Mouse (Mus musculus) stomach, embryonic 15.5 days (tissue): ENCODE measurements around the gene Gja4. TPM values are rescaled to one million over a fixed set of nuclear protein-coding genes. Genes with fewer than 3 reads are reported as not detected.
A peak's percentile ranks its signal among the peaks of the same experiment; 100 is the strongest.

ENCODE experiments used
- ATAC-seq: fragments of 200-750 bp; cut with Nextera tagmentation; 2 replicates; pipeline ENCODE4 v1.8.0; 2017; ENCODE audit warnings: low read depth, moderate number of reproducible peaks, moderate TSS enrichment; ENCODE audit not compliant: insufficient read depth, low FRiP score
- H3K27ac ChIP-seq: fragments of 300-500 bp; sonication (generic); 2 replicates; pipeline ENCODE4 v1.5.1; 2015; ENCODE audit warnings: mild to moderate bottlenecking, inconsistent platforms
- H3K27me3 ChIP-seq: fragments of 300-500 bp; sonication (generic); replicated peaks from 2 replicates; pipeline ENCODE4 v1.6.1; 2015; ENCODE audit warnings: inconsistent platforms
- H3K36me3 ChIP-seq: fragments of 300-500 bp; sonication (generic); 2 replicates; pipeline ENCODE4 v1.6.1; 2015; ENCODE audit warnings: inconsistent platforms
- H3K4me1 ChIP-seq: fragments of 300-500 bp; sonication (generic); 2 replicates; pipeline ENCODE4 v1.6.1; 2015; ENCODE audit warnings: inconsistent platforms
- H3K4me2 ChIP-seq: fragments of 300-500 bp; sonication (generic); 2 replicates; pipeline ENCODE4 v1.6.1; 2015; ENCODE audit warnings: mild to moderate bottlenecking, inconsistent platforms
- H3K4me3 ChIP-seq: fragments of 300-500 bp; sonication (generic); replicated peaks from 2 replicates; pipeline ENCODE4 v1.5.1; 2015; ENCODE audit warnings: inconsistent platforms
- H3K9ac ChIP-seq: fragments of 300-500 bp; sonication (generic); 2 replicates; pipeline ENCODE4 v1.6.1; 2015; ENCODE audit warnings: inconsistent platforms
- H3K9me3 ChIP-seq: fragments of 300-500 bp; sonication (generic); 2 replicates; pipeline ENCODE4 v1.6.1; 2016; ENCODE audit warnings: inconsistent platforms
- WGBS: fragments of 180-500 bp; shearing (Covaris S2); methylation state at CpG from one replicate; pipeline ENCODE4 v1.1.7; 2015; 5-methylcytosine and 5-hydroxymethylcytosine counted together
- polyA plus RNA-seq: library from polyadenylated mRNA; unstranded; fragments of >200 nt; fragmentation: Nextera tagmentation; extraction: Ambion mirVana; gene quantifications from 2 replicates; pipeline ENCODE4 v1.2.1, GENCODE M21; 2015

Gene Gja4
- polyA plus RNA-seq, 1 experiment from 2014 or later, result 15.2 TPM

GRCm38 (mm10) chr4:127334870-127335504, 21.1 kb upstream of the Gja4 start:
- ATAC-seq, result no peak
- H3K9ac ChIP-seq, result no peak overlapping the region
- H3K4me3 ChIP-seq, result no peak overlapping the region
- peaks cover 24% of the 10 kb centered on the region for H3K27me3 ChIP-seq
- peaks cover 14% of the 10 kb centered on the region for H3K4me1 ChIP-seq
- no peak overlapping the region for H3K4me2 ChIP-seq
- H3K9me3 ChIP-seq, result no peaks in the 10 kb centered on the region
- WGBS, result 29% methylated on average over 5 of the region's 5 CpGs
- H3K27ac ChIP-seq, result no peak overlapping the region
- H3K36me3 ChIP-seq, result no peaks in the 10 kb centered on the region

GRCm38 (mm10) chr4:127331171-127331570, 17.3 kb upstream of the Gja4 start:
- 28% methylated on average over 13 of the region's 13 CpGs for WGBS
- Histone ChIP-seq H3K9me3 (no peaks in the 10 kb centered on the region), H3K4me1 (peaks cover 15% of the 10 kb centered on the region), H3K4me2 (peak overlapping the region; percentile 50; the same call in 1 of the 2 replicates), H3K27me3 (peaks cover 51% of the 10 kb centered on the region), H3K4me3 (no peak overlapping the region), H3K36me3 (no peaks in the 10 kb centered on the region), H3K9ac (no peak overlapping the region), H3K27ac (no peak overlapping the region)
- no peak for ATAC-seq

GRCm38 (mm10) chr4:127330181-127331100, 16.6 kb upstream of the Gja4 start, which contains the start of gene Gjb3:
TSS of gene Gjb3 (minus strand) at chr4:127330844.
- H3K27ac ChIP-seq, result peak within 1 kb of the TSS; percentile 40; the same call in 1 of the 2 replicates
- H3K4me1 ChIP-seq, result peaks cover 15% of the 10 kb centered on the region
- no peaks in the 10 kb centered on the region for H3K36me3 ChIP-seq
- H3K9me3 ChIP-seq, result no peaks in the 10 kb centered on the region
- H3K27me3 ChIP-seq, result peaks cover 57% of the 10 kb centered on the region
- H3K4me2 ChIP-seq, result peak within 1 kb of the TSS; percentile 50
- WGBS, result 1% methylated on average over 49 of the region's 49 CpGs
- H3K4me3 ChIP-seq, result peak within 1 kb of the TSS; percentile 31
- no peak within 1 kb of the TSS for H3K9ac ChIP-seq
- no peak for ATAC-seq

- no peaks in the 10 kb centered on the region for H3K9me3 ChIP-seq
- peak overlapping the region; percentile 31 for H3K4me3 ChIP-seq
- ATAC-seq, result no peak
- peaks cover 15% of the 10 kb centered on the region for H3K4me1 ChIP-seq
- peaks cover 60% of the 10 kb centered on the region for H3K27me3 ChIP-seq
- H3K9ac ChIP-seq, result no peak overlapping the region
- peak overlapping the region; percentile 40; the same call in 1 of the 2 replicates for H3K27ac ChIP-seq
- H3K4me2 ChIP-seq, result peak overlapping the region; percentile 50
- no peaks in the 10 kb centered on the region for H3K36me3 ChIP-seq
- 0% methylated on average over 13 of the region's 13 CpGs for WGBS
These were observed 15.9 kb upstream of the Gja4 start for GRCm38 (mm10) chr4:127329751-127330150.

- Histone ChIP-seq H3K36me3 (no peaks in the 10 kb centered on the region), H3K27me3 (peaks cover 60% of the 10 kb centered on the region), H3K4me2 (no peak overlapping the region), H3K4me3 (no peak overlapping the region), H3K4me1 (peaks cover 15% of the 10 kb centered on the region), H3K9me3 (no peaks in the 10 kb centered on the region), H3K9ac (no peak overlapping the region), H3K27ac (no peak overlapping the region)
- 6% methylated on average over 3 of the region's 3 CpGs for WGBS
- ATAC-seq, result no peak
These were observed 15.2 kb upstream of the Gja4 start for GRCm38 (mm10) chr4:127329046-127329445.

GRCm38 (mm10) chr4:127328378-127328777, 14.5 kb upstream of the Gja4 start:
- ATAC-seq, result no peak
- H3K36me3 ChIP-seq, result no peaks in the 10 kb centered on the region
- WGBS, result 50% methylated on average over 7 of the region's 7 CpGs
- no peak overlapping the region for H3K4me2 ChIP-seq
- H3K27ac ChIP-seq, result no peak overlapping the region
- H3K4me3 ChIP-seq, result no peak overlapping the region
- H3K9ac ChIP-seq, result no peak overlapping the region
- peaks cover 15% of the 10 kb centered on the region for H3K4me1 ChIP-seq
- H3K27me3 ChIP-seq, result peaks cover 60% of the 10 kb centered on the region
- H3K9me3 ChIP-seq, result no peaks in the 10 kb centered on the region

GRCm38 (mm10) chr4:127327749-127328148, 13.9 kb upstream of the Gja4 start:
- no peaks in the 10 kb centered on the region for H3K36me3 ChIP-seq
- peaks cover 15% of the 10 kb centered on the region for H3K4me1 ChIP-seq
- H3K27ac ChIP-seq, result no peak overlapping the region
- peaks cover 60% of the 10 kb centered on the region for H3K27me3 ChIP-seq
- ATAC-seq, result no peak
- no peak overlapping the region for H3K4me3 ChIP-seq
- no peak overlapping the region for H3K4me2 ChIP-seq
- H3K9me3 ChIP-seq, result no peaks in the 10 kb centered on the region
- no peak overlapping the region for H3K9ac ChIP-seq
- 64% methylated on average over 6 of the region's 6 CpGs for WGBS

GRCm38 (mm10) chr4:127327258-127327657, 13.4 kb upstream of the Gja4 start:
- no peak overlapping the region for H3K4me3 ChIP-seq
- WGBS, result 48% methylated on average over 7 of the region's 7 CpGs

GRCm38 (mm10) chr4:127325276-127325675, 11.4 kb upstream of the Gja4 start:
- Histone ChIP-seq H3K4me2 (no peak overlapping the region), H3K9me3 (no peaks in the 10 kb centered on the region), H3K4me3 (no peak overlapping the region), H3K36me3 (no peaks in the 10 kb centered on the region), H3K9ac (no peak overlapping the region), H3K4me1 (peaks cover 4% of the 10 kb centered on the region), H3K27ac (no peak overlapping the region), H3K27me3 (peaks cover 39% of the 10 kb centered on the region)
- WGBS, result 81% methylated on average over 5 of the region's 5 CpGs
- ATAC-seq, result no peak

More at GRCm38 (mm10) chr4:127327258-127327657, 13.4 kb upstream of the Gja4 start:
- no peak overlapping the region for H3K4me2 ChIP-seq
- no peak overlapping the region for H3K9ac ChIP-seq
- no peaks in the 10 kb centered on the region for H3K36me3 ChIP-seq
- no peaks in the 10 kb centered on the region for H3K9me3 ChIP-seq
- ATAC-seq, result no peak
- H3K27me3 ChIP-seq, result peaks cover 59% of the 10 kb centered on the region
- peaks cover 15% of the 10 kb centered on the region for H3K4me1 ChIP-seq
- H3K27ac ChIP-seq, result no peak overlapping the region

- H3K27me3 ChIP-seq, result peaks cover 34% of the 10 kb centered on the region
- WGBS, result 10% methylated on average over 6 of the region's 6 CpGs
- no peaks in the 10 kb centered on the region for H3K9me3 ChIP-seq
- no peak overlapping the region for H3K9ac ChIP-seq
- peak; percentile 68 for ATAC-seq
- H3K4me3 ChIP-seq, result no peak overlapping the region
- H3K36me3 ChIP-seq, result no peaks in the 10 kb centered on the region
- H3K27ac ChIP-seq, result no peak overlapping the region
- H3K4me2 ChIP-seq, result no peak overlapping the region
- H3K4me1 ChIP-seq, result no peaks in the 10 kb centered on the region
These were observed 10.9 kb upstream of the Gja4 start for GRCm38 (mm10) chr4:127324759-127325158.

GRCm38 (mm10) chr4:127324296-127324695, 10.5 kb upstream of the Gja4 start:
- 75% methylated on average over 10 of the region's 10 CpGs for WGBS
- Histone ChIP-seq H3K4me1 (no peaks in the 10 kb centered on the region), H3K27me3 (peaks cover 29% of the 10 kb centered on the region; the same call in 1 of the 2 replicates), H3K9me3 (no peaks in the 10 kb centered on the region), H3K4me2 (no peak overlapping the region), H3K4me3 (no peak overlapping the region), H3K9ac (no peak overlapping the region), H3K27ac (no peak overlapping the region), H3K36me3 (no peaks in the 10 kb centered on the region)
- no peak for ATAC-seq

GRCm38 (mm10) chr4:127323651-127324050, 9.8 kb upstream of the Gja4 start:
- no peak overlapping the region for H3K4me3 ChIP-seq
- H3K27me3 ChIP-seq, result peaks cover 27% of the 10 kb centered on the region; the same call in 1 of the 2 replicates
- no peak overlapping the region for H3K9ac ChIP-seq
- H3K9me3 ChIP-seq, result no peaks in the 10 kb centered on the region
- no peak overlapping the region for H3K4me2 ChIP-seq
- H3K4me1 ChIP-seq, result no peaks in the 10 kb centered on the region
- no peak for ATAC-seq
- no peak overlapping the region for H3K27ac ChIP-seq
- H3K36me3 ChIP-seq, result no peaks in the 10 kb centered on the region
- WGBS, result 74% methylated on average over 3 of the region's 3 CpGs
